Mouse (Mus musculus) ES-Bruce4 (cell line): ENCODE results near the gene Samd4b. TPM values are rescaled to one million over a fixed set of nuclear protein-coding genes. Genes with fewer than 3 reads are reported as not detected.

Source experiments
- H3K27ac ChIP-seq: 2 replicates; pipeline ENCODE4 v1.5.1; 2012; ENCODE audit warnings: low read length, inconsistent platforms; ENCODE audit not compliant: insufficient read depth
- H3K27me3 ChIP-seq: 2 replicates; pipeline ENCODE4 v1.6.1; 2012; ENCODE audit warnings: mild to moderate bottlenecking, low read length, inconsistent platforms; ENCODE audit not compliant: control insufficient read depth, poor library complexity, insufficient read depth, severe bottlenecking
- H3K36me3 ChIP-seq: 2 replicates; pipeline ENCODE4 v1.6.1; 2012; ENCODE audit warnings: inconsistent platforms, mild to moderate bottlenecking, low read length, moderate library complexity; ENCODE audit not compliant: control insufficient read depth, poor library complexity, insufficient read depth, severe bottlenecking
- H3K4me1 ChIP-seq: one replicate; pipeline ENCODE4 v1.8.1; 2011; ENCODE audit warnings: low read length; ENCODE audit not compliant: control insufficient read depth, insufficient read depth
- H3K4me3 ChIP-seq: 2 replicates; pipeline ENCODE4 v1.5.1; 2011; ENCODE audit warnings: low read depth, mild to moderate bottlenecking, low read length
- H3K9ac ChIP-seq: 2 replicates; pipeline ENCODE4 v1.6.1; 2012; ENCODE audit warnings: low read depth, mild to moderate bottlenecking, inconsistent platforms; ENCODE audit not compliant: poor library complexity, severe bottlenecking
- H3K9me3 ChIP-seq: replicated peaks from 2 replicates; pipeline ENCODE4 v1.6.1; 2012; ENCODE audit warnings: mild to moderate bottlenecking, low read length, inconsistent platforms; ENCODE audit not compliant: control insufficient read depth, poor library complexity, insufficient read depth, severe bottlenecking
- CTCF ChIP-seq: IDR thresholded peaks from one replicate; pipeline ENCODE4 v1.8.1; 2011; ENCODE audit warnings: low read depth, low read length
- EP300 ChIP-seq: IDR thresholded peaks from 2 replicates; pipeline ENCODE4 v1.6.1; 2011; ENCODE audit warnings: low read depth, low read length; ENCODE audit not compliant: insufficient read depth
- POLR2A ChIP-seq: IDR thresholded peaks from one replicate; pipeline ENCODE4 v1.8.1; 2011; ENCODE audit warnings: low read length; ENCODE audit not compliant: insufficient read depth
- polyA plus RNA-seq: library from polyadenylated mRNA; stranded (reverse); fragments of >200 nt; gene quantifications from 2 replicates; pipeline ENCODE4 v1.2.4, GENCODE M21; 2011; ENCODE audit warnings: low read depth; ENCODE audit not compliant: missing spikeins, insufficient read depth, insufficient read length

The Samd4b gene
- polyA plus RNA-seq, 1 experiment = 86.0 TPM

DNA sequence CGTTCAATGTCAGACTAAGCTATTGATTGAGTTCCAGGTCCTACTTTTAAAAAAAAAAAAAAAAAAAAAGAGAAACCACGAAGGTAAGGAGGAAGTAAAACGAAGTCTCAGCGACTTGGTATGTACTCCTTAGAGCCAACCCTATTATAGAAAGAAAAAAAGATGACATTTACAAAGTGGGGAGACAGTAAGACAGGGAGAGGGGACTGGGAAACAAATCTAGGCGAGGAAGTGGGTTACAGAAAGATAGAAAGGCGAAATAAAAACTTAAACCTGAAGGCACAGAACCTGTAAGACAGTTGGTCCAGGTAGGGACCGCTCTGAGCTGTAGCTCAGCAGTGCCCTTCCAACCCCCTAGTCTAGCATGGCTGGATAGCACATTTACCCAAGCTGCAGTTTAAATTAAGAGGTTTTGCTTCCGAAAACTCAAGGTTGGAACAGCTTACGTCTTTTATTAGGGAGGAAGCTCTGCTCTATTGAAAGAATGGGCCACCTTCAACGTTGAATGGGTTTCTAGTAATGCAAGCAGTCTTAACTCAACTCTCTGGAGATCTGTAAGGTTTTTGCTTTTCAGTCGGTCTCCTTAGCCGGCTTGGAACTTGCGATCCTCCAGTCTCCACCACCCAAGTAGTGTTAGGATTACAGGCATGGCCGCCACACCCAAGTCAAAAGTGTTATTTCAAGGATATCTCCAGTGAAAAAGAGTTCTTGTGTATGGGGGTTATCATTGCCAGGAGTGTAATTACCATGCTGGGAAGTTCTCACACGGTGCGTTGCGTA is 217.5 kb downstream of the Samd4b start, which contains the start of gene Zfp36:
Gene Zfp36, minus strand, starts transcription at position 17 of the 780 bp plus-strand sequence.
- peaks cover 3% of the 10 kb centered on the region for H3K4me1 ChIP-seq
- H3K9ac ChIP-seq = peak within 1 kb of the TSS; percentile 95
- no peaks in the 10 kb centered on the region for H3K27me3 ChIP-seq
- no peaks in the 10 kb centered on the region for H3K9me3 ChIP-seq
- peaks cover 4% of the 10 kb centered on the region for H3K36me3 ChIP-seq
- H3K4me3 ChIP-seq = peak within 1 kb of the TSS; percentile 87
- peak within 1 kb of the TSS; percentile 91 for H3K27ac ChIP-seq
- TF ChIP-seq POLR2A (no peak), EP300 (no peak), CTCF (no peak)

DNA sequence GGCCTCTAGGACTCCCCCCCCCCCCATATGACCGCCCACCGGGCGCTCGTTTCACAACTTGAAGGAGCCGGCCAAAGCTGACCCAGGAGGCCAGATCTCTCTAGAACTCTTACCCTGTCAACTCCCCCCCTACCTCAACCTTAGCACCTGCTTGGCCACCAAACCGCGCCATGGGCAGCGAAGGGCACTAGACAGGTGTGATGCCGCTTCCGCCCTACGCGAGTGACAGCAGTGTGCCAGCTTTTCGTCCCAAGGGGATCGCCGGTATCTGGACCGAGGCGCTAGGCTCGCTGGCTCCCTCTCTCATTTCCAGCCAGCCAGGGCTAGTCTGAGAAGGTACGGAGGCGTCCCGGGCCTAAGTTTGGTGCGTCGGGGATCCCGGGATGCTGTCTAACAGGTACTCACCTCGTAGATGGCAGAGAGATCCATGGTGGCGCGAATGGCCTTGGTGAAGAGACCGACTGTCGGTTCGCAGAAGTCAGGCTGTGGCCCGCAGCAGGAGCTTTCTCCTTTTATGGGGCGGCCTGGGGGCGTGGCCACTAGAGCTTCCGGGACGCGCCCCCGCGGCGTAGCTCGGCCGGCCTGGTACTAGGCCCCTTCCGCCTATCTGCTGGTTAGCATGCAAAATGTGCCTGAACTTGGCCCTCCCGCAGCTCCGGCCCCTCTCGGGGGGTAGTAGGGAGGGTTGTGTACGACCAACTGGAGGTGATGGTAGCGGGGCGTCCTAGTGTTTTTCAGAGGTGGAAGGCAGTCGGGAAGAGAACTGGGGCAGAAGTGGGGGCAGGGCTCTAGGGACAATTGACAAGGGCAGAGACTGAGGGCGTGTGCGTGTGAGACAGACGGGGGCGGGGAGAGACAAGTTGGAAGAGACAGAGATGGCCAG is 218.9 kb downstream of the Samd4b start:
- Histone ChIP-seq H3K27ac (peak overlapping the region; percentile 82), H3K27me3 (no peaks in the 10 kb centered on the region), H3K4me1 (peaks cover 4% of the 10 kb centered on the region), H3K9ac (peak overlapping the region; percentile 95), H3K4me3 (peak overlapping the region; percentile 87), H3K9me3 (no peaks in the 10 kb centered on the region), H3K36me3 (peaks cover 4% of the 10 kb centered on the region)
- TF ChIP-seq EP300 (peak; percentile 61; the same call in 1 of the 2 replicates), POLR2A (peak; percentile 97), CTCF (no peak)

DNA sequence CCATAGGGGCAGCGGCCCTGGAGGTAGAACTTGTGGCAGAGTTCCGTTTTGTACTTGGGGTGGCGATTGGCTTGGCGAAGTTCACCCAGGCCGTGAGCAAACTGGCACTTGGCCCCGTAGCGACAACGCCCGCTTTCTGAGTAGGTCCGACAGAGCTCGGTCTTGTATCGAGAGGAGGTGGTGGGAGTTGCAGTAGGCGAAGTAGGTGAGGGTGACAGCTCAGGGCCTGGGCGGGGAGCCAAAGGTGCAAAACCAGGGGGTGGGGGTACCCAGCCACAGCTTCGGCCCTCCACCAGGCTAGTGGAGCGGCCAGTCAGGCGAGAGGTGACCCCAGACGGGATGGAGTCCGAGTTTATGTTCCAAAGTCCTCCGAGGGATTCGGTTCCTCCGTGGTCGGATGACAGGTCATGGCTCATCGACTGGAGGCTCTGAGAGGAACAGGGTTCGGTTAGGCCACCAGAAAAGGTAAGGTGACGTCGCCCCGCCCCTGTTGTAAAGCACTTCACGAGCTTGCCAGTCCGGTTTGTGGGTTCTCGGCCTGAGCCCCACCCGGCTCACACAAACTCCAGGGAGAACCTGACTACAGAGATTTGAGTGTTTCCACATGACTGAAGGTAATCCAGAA is 219.8 kb downstream of the Samd4b start:
- H3K27me3 ChIP-seq = no peaks in the 10 kb centered on the region
- H3K9ac ChIP-seq = peak overlapping the region; percentile 95
- peak overlapping the region; percentile 19; the same call in 1 of the 2 replicates for H3K27ac ChIP-seq
- H3K9me3 ChIP-seq = no peaks in the 10 kb centered on the region
- H3K36me3 ChIP-seq = peaks cover 4% of the 10 kb centered on the region
- TF ChIP-seq CTCF (no peak), POLR2A (no peak), EP300 (no peak)
- peak overlapping the region; percentile 87 for H3K4me3 ChIP-seq
- H3K4me1 ChIP-seq = peaks cover 5% of the 10 kb centered on the region

DNA sequence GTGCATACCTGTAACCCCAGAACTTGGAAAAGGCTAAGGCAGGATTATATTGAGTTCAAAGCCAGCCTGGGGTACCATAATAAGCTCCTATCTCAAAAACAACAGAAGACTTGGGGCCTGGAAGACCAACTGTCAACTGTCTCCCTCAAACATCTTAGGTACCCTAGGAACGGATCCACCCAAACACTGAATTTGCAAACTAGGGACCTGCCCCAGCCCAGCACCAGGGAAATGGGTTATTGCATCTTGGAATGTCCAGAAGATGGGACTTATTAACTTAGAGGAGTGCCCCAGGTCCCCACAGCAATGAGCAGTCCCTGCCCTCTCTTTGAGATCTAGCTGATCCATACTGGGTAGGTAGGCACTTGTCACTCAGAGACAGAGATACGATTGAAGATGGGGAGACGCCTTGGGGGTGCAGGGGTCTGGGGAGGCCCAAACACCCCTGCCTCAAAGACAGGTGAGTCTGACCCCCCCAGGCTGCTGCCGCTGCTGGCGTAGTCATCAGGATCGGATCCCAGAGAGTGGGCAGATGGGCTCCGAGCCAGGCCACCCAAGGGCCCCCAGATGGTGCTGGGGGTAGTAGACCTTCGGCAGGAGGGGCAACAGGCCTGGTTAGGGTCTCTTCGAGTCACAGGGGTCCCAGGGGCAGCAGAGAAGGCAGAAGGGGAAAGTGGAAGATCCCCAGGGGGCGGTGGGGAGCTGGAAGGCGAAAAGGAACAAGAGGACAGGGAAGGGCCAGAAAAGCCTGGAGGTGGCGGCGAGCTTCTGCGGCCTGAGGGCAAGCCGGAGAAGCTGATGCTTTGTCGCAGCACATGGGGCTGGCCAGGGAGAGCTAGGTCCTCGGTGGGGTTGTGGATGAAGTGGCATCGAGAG is 220.5 kb downstream of the Samd4b start:
- TF ChIP-seq POLR2A = no peak
- no peak for TF ChIP-seq EP300
- no peak for TF ChIP-seq CTCF
- Histone ChIP-seq H3K4me3 (peak overlapping the region; percentile 87), H3K27me3 (no peaks in the 10 kb centered on the region), H3K27ac (0 out of 2 replicates have a peak overlapping the region, but pooled peaks have one; percentile 22), H3K9ac (peak overlapping the region; percentile 95), H3K4me1 (peaks cover 4% of the 10 kb centered on the region), H3K36me3 (peaks cover 4% of the 10 kb centered on the region), H3K9me3 (no peaks in the 10 kb centered on the region)

DNA sequence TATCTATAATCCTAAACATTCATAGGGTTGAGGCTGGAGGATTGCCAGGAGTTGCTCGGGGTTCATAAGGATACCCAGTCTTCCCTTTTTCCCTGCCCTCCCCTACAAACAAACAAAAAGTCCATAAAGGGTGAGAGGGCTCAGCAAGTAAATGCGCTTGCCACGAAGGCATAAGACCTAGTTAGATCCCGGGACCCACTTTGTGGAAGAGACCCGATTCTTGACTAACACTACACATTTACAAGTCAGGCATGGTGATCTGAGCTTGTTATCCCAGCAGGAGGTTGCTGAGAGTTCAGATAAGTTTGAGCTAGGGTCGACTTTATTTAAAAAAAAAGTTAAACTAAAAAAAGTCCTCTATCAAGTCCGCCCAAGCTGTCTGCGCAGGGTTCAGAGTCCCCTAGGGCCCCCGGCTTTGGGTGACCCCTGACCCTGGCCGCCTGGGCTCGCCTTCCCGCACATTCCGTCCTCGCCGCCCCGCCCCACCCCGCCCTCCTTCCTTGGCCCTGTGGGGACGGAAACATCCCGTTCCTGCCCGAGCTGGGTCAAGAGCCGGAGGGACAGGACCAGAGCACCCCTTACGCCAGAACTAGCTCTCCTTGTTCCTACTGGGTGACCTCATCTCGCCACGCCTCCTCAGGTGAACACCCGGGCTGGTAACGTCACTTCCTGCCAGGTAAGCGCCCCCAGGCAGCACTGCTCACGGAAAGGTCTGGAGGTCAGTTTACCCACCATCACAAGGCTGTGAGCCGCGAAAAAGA is 221.8 kb downstream of the Samd4b start:
- H3K27ac ChIP-seq = peak overlapping the region; percentile 97
- no peaks in the 10 kb centered on the region for H3K9me3 ChIP-seq
- TF ChIP-seq CTCF = no peak
- peak; percentile 90 for TF ChIP-seq EP300
- TF ChIP-seq POLR2A = peak; percentile 92
- no peaks in the 10 kb centered on the region for H3K27me3 ChIP-seq
- H3K9ac ChIP-seq = peak overlapping the region; percentile 95
- H3K4me1 ChIP-seq = peaks cover 2% of the 10 kb centered on the region
- peaks cover 4% of the 10 kb centered on the region for H3K36me3 ChIP-seq
- H3K4me3 ChIP-seq = peak overlapping the region; percentile 62
